Mouse (Mus musculus): Measurements from ENCODE around the gene Ino80d.

Gene Ino80d

GRCm38 (mm10) chr1:63107614-63108327, 6.7 kb downstream of the Ino80d start:
- WGBS = 69% methylated on average over 6 of the region's 6 CpGs

- 86% methylated on average over 12 of the region's 12 CpGs for WGBS
Measured at GRCm38 (mm10) chr1:63102758-63103451, 11.6 kb downstream of the Ino80d start.

GRCm38 (mm10) chr1:63100196-63100595, 14.3 kb downstream of the Ino80d start:
- 68% methylated on average over 8 of the region's 8 CpGs for WGBS

GRCm38 (mm10) chr1:63098831-63099230, 15.6 kb downstream of the Ino80d start:
- WGBS = 69% methylated on average over 4 of the region's 4 CpGs

GRCm38 (mm10) chr1:63096071-63096470, 18.4 kb downstream of the Ino80d start:
- WGBS = 64% methylated on average over 5 of the region's 5 CpGs

- 93% methylated on average over 5 of the region's 5 CpGs for WGBS
Measured at GRCm38 (mm10) chr1:63089795-63090194, 24.7 kb downstream of the Ino80d start.

- 91% methylated on average over 1 of the region's 1 CpGs for WGBS
Measured at GRCm38 (mm10) chr1:63088614-63089013, 25.9 kb downstream of the Ino80d start.

GRCm38 (mm10) chr1:63080277-63080676, 34.2 kb downstream of the Ino80d start:
- 72% methylated on average over 5 of the region's 5 CpGs for WGBS

- 89% methylated on average over 2 of the region's 2 CpGs for WGBS
Measured at GRCm38 (mm10) chr1:63076383-63076782, 38.1 kb downstream of the Ino80d start.

GRCm38 (mm10) chr1:63071379-63071778, 43.1 kb downstream of the Ino80d start:
- WGBS = 88% methylated on average over 1 of the region's 1 CpGs

GRCm38 (mm10) chr1:63058361-63058760, 56.1 kb downstream of the Ino80d start:
- 96% methylated on average over 12 of the region's 12 CpGs for WGBS

- 89% methylated on average over 11 of the region's 11 CpGs for WGBS
Measured at GRCm38 (mm10) chr1:63057849-63058248, 56.6 kb downstream of the Ino80d start.

- 63% methylated on average over 3 of the region's 3 CpGs for WGBS
Measured at GRCm38 (mm10) chr1:63057318-63057717, 57.1 kb downstream of the Ino80d start.

GRCm38 (mm10) chr1:63055386-63055785, 59.1 kb downstream of the Ino80d start:
- 31% methylated on average over 3 of the region's 3 CpGs for whole genome bisulfite sequencing

GRCm38 (mm10) chr1:63050866-63051265, 63.6 kb downstream of the Ino80d start:
- 60% methylated on average over 8 of the region's 8 CpGs for WGBS

- 72% methylated on average over 3 of the region's 3 CpGs for WGBS
Measured at GRCm38 (mm10) chr1:63049977-63050376, 64.5 kb downstream of the Ino80d start.

GRCm38 (mm10) chr1:63047983-63048382, 66.5 kb downstream of the Ino80d start:
- 86% methylated on average over 6 of the region's 6 CpGs for WGBS

GRCm38 (mm10) chr1:63032929-63033328, 81.5 kb downstream of the Ino80d start:
- 86% methylated on average over 3 of the region's 3 CpGs for whole genome bisulfite sequencing

GRCm38 (mm10) chr1:63019916-63020315, 94.6 kb downstream of the Ino80d start:
- 52% methylated on average over 2 of the region's 2 CpGs for WGBS

GRCm38 (mm10) chr1:63005013-63005646, 109.3 kb downstream of the Ino80d start:
- 75% methylated on average over 12 of the region's 12 CpGs for WGBS

- 76% methylated on average over 3 of the region's 3 CpGs for WGBS
Measured at GRCm38 (mm10) chr1:63001874-63002273, 112.6 kb downstream of the Ino80d start.

GRCm38 (mm10) chr1:62993348-62993747, 121.1 kb downstream of the Ino80d start:
- WGBS = 65% methylated on average over 1 of the region's 1 CpGs

- 79% methylated on average over 5 of the region's 5 CpGs for WGBS
Measured at GRCm38 (mm10) chr1:62992648-62993047, 121.8 kb downstream of the Ino80d start.
